Mouse (Mus musculus) midbrain, embryonic 16.5 days (tissue): ENCODE measurements around the gene Id2. TPM values are rescaled to one million over a fixed set of nuclear protein-coding genes. Genes with fewer than 3 reads are reported as not detected.

Experiments used
- ATAC-seq: fragments of 200-750 bp; cut with Nextera tagmentation; 2 replicates; pipeline ENCODE4 v1.8.0; 2017; ENCODE audit warnings: moderate TSS enrichment
- H3K27ac ChIP-seq: fragments of 300-500 bp; sonication (generic); 2 replicates; pipeline ENCODE4 v1.5.1; 2014; ENCODE audit warnings: mild to moderate bottlenecking, low read length, mixed read lengths
- H3K27me3 ChIP-seq: fragments of 300-500 bp; sonication (generic); 2 replicates; pipeline ENCODE4 v1.6.1; 2014; ENCODE audit warnings: low read depth, low read length, mixed read lengths; ENCODE audit not compliant: control insufficient read depth, insufficient read depth
- H3K36me3 ChIP-seq: fragments of 300-500 bp; sonication (generic); 2 replicates; pipeline ENCODE4 v1.6.1; 2014; ENCODE audit warnings: mild to moderate bottlenecking, low read length, moderate library complexity, mixed read lengths; ENCODE audit not compliant: control insufficient read depth, insufficient read depth
- H3K4me1 ChIP-seq: fragments of 300-500 bp; sonication (generic); 2 replicates; pipeline ENCODE4 v1.6.1; 2014; ENCODE audit warnings: mild to moderate bottlenecking, low read length, mixed read lengths; ENCODE audit not compliant: control insufficient read depth, insufficient read depth
- H3K4me2 ChIP-seq: fragments of 300-500 bp; sonication (generic); 2 replicates; pipeline ENCODE4 v1.6.1; 2014; ENCODE audit warnings: mild to moderate bottlenecking, low read length, mixed read lengths
- H3K4me3 ChIP-seq: fragments of 300-500 bp; sonication (generic); 2 replicates; pipeline ENCODE4 v1.5.1; 2014; ENCODE audit warnings: low read depth, mild to moderate bottlenecking, low read length, moderate library complexity, mixed read lengths
- H3K9ac ChIP-seq: fragments of 300-500 bp; sonication (generic); 2 replicates; pipeline ENCODE4 v1.6.1; 2014; ENCODE audit warnings: low read depth, low read length, mixed read lengths
- H3K9me3 ChIP-seq: fragments of 300-500 bp; sonication (generic); replicated peaks from 2 replicates; pipeline ENCODE4 v1.6.1; 2014; ENCODE audit warnings: mild to moderate bottlenecking, low read length, mixed read lengths; ENCODE audit not compliant: control insufficient read depth, poor library complexity, severe bottlenecking
- WGBS: fragments of 180-500 bp; shearing (Covaris S2); extraction: QIAGEN DNeasy Blood & Tissue Kit; methylation state at CpG from one replicate; pipeline ENCODE4 v1.1.7; 2014; 5-methylcytosine and 5-hydroxymethylcytosine counted together
- polyA plus RNA-seq: library from polyadenylated mRNA; unstranded; fragments of >200 nt; fragmentation: Nextera tagmentation; extraction: Ambion mirVana; gene quantifications from 2 replicates; pipeline ENCODE4 v1.2.1, GENCODE M21; 2015

The Id2 gene
- polyA plus RNA-seq, 1 experiment from 2014 or later: 176 TPM

DNA sequence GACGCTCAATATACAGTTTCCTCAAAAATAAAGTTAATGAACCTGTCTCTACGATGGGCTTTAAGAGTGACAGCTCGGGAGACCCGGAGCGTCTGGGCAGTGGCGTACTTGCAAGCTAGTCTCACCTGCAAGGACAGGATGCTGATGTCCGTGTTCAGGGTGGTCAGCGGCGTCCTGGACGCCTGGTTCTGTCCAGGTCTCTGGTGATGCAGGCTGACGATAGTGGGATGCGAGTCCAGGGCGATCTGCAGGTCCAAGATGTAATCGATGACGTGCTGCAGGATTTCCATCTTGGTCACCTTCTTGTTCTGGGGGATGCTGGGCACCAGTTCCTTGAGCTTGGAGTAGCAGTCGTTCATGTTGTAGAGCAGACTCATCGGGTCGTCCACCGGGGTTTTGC is 1.4 kb downstream of the Id2 start:
- Histone ChIP-seq H3K9me3 (no peaks in the 10 kb centered on the region), H3K4me3 (peak overlapping the region; percentile 55), H3K36me3 (no peaks in the 10 kb centered on the region), H3K4me2 (peak overlapping the region; percentile 98), H3K9ac (peak overlapping the region; percentile 71), H3K4me1 (peaks cover 48% of the 10 kb centered on the region), H3K27me3 (no peaks in the 10 kb centered on the region), H3K27ac (peak overlapping the region; percentile 35)
- WGBS: under 1% methylated on average over 19 of the region's 19 CpGs
- ATAC-seq: peak; percentile 9

DNA sequence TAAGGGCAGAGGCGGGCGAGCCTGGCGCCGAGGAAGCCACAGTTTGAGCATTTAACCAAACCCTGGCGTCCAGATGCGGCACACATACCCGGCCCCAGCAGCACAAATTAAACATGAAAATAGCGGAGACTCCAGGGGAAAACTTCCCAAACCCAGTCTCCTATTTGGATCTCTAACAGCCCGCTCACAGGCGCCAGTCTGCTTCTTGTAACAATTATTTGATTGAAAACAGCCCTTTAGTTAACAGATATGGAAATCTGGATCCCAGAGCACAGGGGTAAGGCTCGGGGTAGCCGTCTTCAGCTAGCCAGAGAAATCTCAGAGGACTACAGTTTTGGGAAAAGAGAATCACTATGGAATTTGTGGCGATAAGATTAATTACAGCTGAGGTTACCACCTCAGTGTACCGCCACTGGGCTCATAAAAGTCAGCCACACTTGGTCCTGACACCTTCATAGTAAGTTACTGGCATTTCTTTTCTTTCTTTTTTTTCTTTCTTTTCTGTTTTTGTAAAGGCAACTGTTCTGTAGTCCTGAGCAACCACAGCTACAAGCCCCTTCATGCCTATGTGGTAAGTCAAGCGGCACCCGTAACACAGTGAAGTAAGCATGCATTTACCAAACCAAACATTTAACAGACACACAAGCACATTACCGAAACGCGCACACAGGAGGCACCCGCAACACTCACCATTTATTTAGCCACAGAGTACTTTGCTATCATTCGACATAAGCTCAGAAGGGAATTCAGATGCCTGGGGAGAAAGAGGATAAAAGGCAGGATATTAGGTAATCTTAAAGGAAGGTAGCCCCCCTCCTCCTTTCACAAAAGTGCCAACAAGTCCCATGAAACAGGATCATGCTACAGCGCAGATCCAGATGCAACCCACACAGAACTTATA is 2.1 kb downstream of the Id2 start:
- ATAC-seq: no peak
- Histone ChIP-seq H3K4me3 (peak overlapping the region; percentile 55), H3K9me3 (no peaks in the 10 kb centered on the region), H3K4me1 (peaks cover 45% of the 10 kb centered on the region), H3K4me2 (peak overlapping the region; percentile 98), H3K27me3 (no peaks in the 10 kb centered on the region), H3K27ac (peak overlapping the region; percentile 35), H3K36me3 (no peaks in the 10 kb centered on the region), H3K9ac (peak overlapping the region; percentile 71)
- 1% methylated on average over 22 of the region's 22 CpGs for WGBS

GRCm38 (mm10) chr12:25093241-25093774 is 3.6 kb downstream of the Id2 start:
- no peak for ATAC-seq
- 17% methylated on average over 11 of the region's 11 CpGs for WGBS
- Histone ChIP-seq H3K4me2 (peak overlapping the region; percentile 65), H3K9ac (peak overlapping the region; percentile 43; the same call in 1 of the 2 replicates), H3K9me3 (no peaks in the 10 kb centered on the region), H3K4me1 (peaks cover 40% of the 10 kb centered on the region), H3K27ac (no peak overlapping the region), H3K27me3 (no peaks in the 10 kb centered on the region), H3K4me3 (peak overlapping the region; percentile 28), H3K36me3 (no peaks in the 10 kb centered on the region)

DNA sequence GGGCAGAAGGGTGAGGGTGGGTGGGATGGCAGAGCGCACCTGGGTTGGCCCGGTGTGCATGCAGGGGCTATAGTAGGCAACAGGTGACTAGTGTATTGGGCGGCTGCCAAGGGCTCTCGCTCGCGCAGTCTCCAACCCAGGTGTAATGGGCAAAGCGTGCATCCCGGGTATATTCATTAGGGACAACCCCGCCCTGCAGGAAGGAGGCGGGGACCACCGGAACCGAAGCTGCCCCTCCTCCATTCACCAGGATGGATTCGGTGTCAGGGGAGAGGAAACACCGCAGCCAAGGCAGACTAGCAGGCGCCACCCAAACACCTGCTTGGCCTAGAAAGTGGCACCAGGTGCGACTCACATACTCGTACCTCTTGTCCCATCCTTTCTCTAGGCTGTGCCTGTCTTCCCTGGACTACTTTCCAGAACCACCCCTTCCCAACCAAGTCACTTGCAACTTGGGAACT is 4.2 kb downstream of the Id2 start:
- Histone ChIP-seq H3K4me3 (peak overlapping the region; percentile 28), H3K4me1 (peaks cover 36% of the 10 kb centered on the region), H3K4me2 (peak overlapping the region; percentile 65), H3K27ac (no peak overlapping the region), H3K27me3 (no peaks in the 10 kb centered on the region), H3K36me3 (no peaks in the 10 kb centered on the region), H3K9me3 (no peaks in the 10 kb centered on the region), H3K9ac (peak overlapping the region; percentile 43; the same call in 1 of the 2 replicates)
- 4% methylated on average over 17 of the region's 17 CpGs for WGBS
- 0 out of 2 replicates have a peak, but pooled peaks have one; percentile 3 for ATAC-seq

DNA sequence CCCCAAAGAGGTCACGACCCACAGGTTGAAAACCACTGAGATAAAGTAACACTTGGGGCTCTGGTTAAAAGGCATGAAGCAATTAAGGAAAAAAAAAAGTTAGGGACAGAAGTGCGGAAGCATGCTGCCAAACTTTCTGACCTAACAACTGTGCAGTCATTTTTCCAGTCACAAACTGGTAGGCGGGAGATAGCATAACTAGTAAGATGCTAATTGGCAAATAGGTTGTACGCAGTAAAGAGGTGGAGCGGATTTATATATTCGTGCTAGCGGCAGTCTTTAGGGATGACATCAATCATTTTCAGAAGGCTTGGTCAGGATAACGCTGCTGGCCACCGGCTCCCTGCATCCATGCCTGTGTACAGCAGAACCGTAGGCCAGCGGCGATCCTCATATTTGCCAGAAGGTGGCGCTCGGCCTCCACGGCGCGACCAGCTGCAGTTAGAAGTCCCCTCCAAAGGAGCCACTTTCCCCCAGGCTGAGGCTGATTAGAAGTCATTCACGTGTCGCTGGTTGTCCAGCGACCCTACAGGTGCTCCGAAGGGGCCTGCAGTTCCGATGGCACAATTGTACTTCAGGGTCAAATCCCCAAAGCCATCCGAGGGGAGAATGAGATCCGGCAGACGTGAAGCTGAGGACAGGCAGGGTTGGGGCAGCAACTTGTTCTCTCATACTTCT is 4.8 kb downstream of the Id2 start:
- H3K9me3 ChIP-seq: no peaks in the 10 kb centered on the region
- no peaks in the 10 kb centered on the region for H3K36me3 ChIP-seq
- H3K27ac ChIP-seq: no peak overlapping the region
- ATAC-seq: peak; percentile 57
- H3K4me2 ChIP-seq: peak overlapping the region; percentile 65
- peak overlapping the region; percentile 43; the same call in 1 of the 2 replicates for H3K9ac ChIP-seq
- H3K27me3 ChIP-seq: no peaks in the 10 kb centered on the region
- peaks cover 29% of the 10 kb centered on the region for H3K4me1 ChIP-seq
- 8% methylated on average over 25 of the region's 25 CpGs for WGBS
- H3K4me3 ChIP-seq: peak overlapping the region; percentile 28

DNA sequence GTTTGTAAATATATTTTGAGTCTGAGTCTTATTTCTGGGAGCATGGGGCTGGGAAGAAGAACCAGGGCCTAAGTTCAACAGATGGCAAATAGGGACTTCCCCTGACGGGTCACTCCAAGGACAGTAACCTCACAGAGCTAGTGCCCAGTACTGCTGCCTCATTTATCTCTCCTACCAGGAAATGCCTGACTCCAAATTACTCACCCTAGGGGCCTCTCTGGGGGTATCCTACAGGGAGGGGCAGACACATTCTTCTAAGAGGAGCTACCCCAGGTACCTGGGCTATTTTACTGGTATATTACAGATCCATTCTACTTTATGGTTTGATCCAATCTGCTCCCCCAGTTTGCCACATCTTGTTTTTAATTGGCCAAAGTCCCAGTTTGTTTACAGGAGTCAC is 7.5 kb downstream of the Id2 start:
- Histone ChIP-seq H3K27ac (no peak overlapping the region), H3K4me3 (no peak overlapping the region), H3K27me3 (no peaks in the 10 kb centered on the region), H3K4me1 (peaks cover 19% of the 10 kb centered on the region), H3K36me3 (no peaks in the 10 kb centered on the region), H3K9me3 (no peaks in the 10 kb centered on the region), H3K4me2 (no peak overlapping the region), H3K9ac (no peak overlapping the region)
- ATAC-seq: no peak
- 87% methylated on average over 1 of the region's 1 CpGs for WGBS

- 63% methylated on average over 4 of the region's 4 CpGs for WGBS
- Histone ChIP-seq H3K4me2 (no peak overlapping the region), H3K27ac (no peak overlapping the region), H3K4me1 (peaks cover under 1% of the 10 kb centered on the region; the same call in 1 of the 2 replicates), H3K9ac (no peak overlapping the region), H3K36me3 (no peaks in the 10 kb centered on the region), H3K4me3 (no peak overlapping the region), H3K9me3 (no peaks in the 10 kb centered on the region), H3K27me3 (no peaks in the 10 kb centered on the region)
- no peak for ATAC-seq
Measured at GRCm38 (mm10) chr12:25086966-25087365, 10.0 kb downstream of the Id2 start.

DNA sequence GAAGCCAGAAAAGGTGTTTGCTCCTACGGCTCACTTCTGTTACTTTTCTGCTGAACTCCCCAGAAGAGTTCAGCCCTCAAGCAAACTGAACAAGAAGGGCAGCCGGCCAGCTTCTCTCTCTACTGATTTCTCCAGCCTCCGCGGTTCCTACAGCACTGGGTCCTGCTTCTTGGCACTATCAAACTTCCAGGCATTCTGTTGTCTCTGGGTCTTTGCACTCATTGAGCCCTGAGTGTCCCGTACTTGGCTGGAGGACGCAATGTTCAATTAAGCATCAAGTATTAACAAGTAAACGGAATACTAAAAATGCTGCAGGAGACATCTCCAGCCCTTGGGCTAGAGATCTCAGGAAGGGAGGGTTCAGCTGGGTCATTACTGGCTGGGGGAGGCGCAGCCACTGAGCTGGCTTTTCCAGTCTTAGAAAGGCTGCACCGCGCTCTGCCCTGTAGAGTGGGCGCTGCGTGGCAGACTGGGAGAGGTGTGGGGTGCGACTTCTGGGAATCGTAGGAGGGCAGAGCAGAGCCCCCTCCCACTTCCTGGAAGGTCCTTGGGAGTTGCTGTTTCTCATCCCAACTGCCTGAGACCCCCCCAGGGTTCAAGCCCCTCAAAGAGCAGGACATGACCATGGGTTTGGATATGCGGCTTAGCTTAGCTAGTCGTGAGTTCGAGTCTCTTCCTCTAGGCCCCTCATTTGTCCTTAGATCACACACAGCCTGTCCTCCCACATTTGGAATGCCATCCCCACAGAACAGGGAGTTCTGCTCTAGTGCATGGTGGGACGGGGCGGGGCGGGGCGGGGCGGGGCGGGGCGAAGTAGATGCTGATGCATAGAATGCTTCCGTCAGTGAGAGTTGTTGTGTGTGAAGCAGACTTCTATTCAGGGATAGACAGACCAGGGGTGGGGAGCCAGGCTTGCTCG is 13.4 kb downstream of the Id2 start:
- no peak overlapping the region for H3K4me2 ChIP-seq
- no peak for ATAC-seq
- H3K9me3 ChIP-seq: no peaks in the 10 kb centered on the region
- no peak overlapping the region for H3K27ac ChIP-seq
- no peaks in the 10 kb centered on the region for H3K36me3 ChIP-seq
- H3K4me1 ChIP-seq: no peaks in the 10 kb centered on the region
- no peak overlapping the region for H3K9ac ChIP-seq
- H3K27me3 ChIP-seq: no peaks in the 10 kb centered on the region
- WGBS: 46% methylated on average over 26 of the region's 26 CpGs
- H3K4me3 ChIP-seq: no peak overlapping the region
